Mouse (Mus musculus): ENCODE results near the gene Tmem40. TPM values are rescaled to one million over a fixed set of nuclear protein-coding genes. Genes with fewer than 3 reads are reported as not detected.

Gene Tmem40
- polyA plus RNA-seq, 1 experiment from 2014 or later = 1.8 TPM

- ATAC-seq (ENCODE audit: low FRiP score) = peak; percentile 72
- H3K4me1 ChIP-seq = peaks cover 3% of the 10 kb centered on the region; the same call in 1 of the 2 replicates
- no peak overlapping the region for H3K27ac ChIP-seq (replicated peaks)
- peak overlapping the region; percentile 34 for H3K4me2 ChIP-seq
- no peaks in the 10 kb centered on the region for H3K9me3 ChIP-seq (replicated peaks)
- H3K27me3 ChIP-seq (replicated peaks) = no peaks in the 10 kb centered on the region
- no peak overlapping the region for H3K4me3 ChIP-seq (replicated peaks)
- H3K36me3 ChIP-seq = no peaks in the 10 kb centered on the region
- 70% methylated on average over 22 of the region's 22 CpGs for WGBS
- H3K9ac ChIP-seq (replicated peaks) = no peak overlapping the region
Measured at GRCm38 (mm10) chr6:115732341-115732928, 29.8 kb downstream of the Tmem40 start.

GRCm38 (mm10) chr6:115730560-115731342 lies 31.5 kb downstream of the Tmem40 start:
- H3K4me1 ChIP-seq = peaks cover 3% of the 10 kb centered on the region; the same call in 1 of the 2 replicates
- no peak overlapping the region for H3K9ac ChIP-seq (replicated peaks)
- no peaks in the 10 kb centered on the region for H3K36me3 ChIP-seq
- WGBS = 83% methylated on average over 20 of the region's 20 CpGs
- ATAC-seq (ENCODE audit: low FRiP score) = no peak
- H3K4me2 ChIP-seq = no peak overlapping the region
- H3K27me3 ChIP-seq (replicated peaks) = no peaks in the 10 kb centered on the region
- H3K4me3 ChIP-seq (replicated peaks) = no peak overlapping the region
- no peak overlapping the region for H3K27ac ChIP-seq (replicated peaks)
- H3K9me3 ChIP-seq (replicated peaks) = 0 out of 2 replicates have a peak, but pooled peaks cover 3% of the 10 kb centered on the region

GRCm38 (mm10) chr6:115727570-115727969 lies 34.6 kb downstream of the Tmem40 start:
- H3K27ac ChIP-seq (replicated peaks) = no peak overlapping the region
- ATAC-seq (ENCODE audit: low FRiP score) = no peak
- 0 out of 2 replicates have a peak, but pooled peaks cover 3% of the 10 kb centered on the region for H3K9me3 ChIP-seq (replicated peaks)
- no peak overlapping the region for H3K4me3 ChIP-seq (replicated peaks)
- 50% methylated on average over 2 of the region's 2 CpGs for WGBS
- H3K4me1 ChIP-seq = peaks cover under 1% of the 10 kb centered on the region; the same call in 1 of the 2 replicates
- no peaks in the 10 kb centered on the region for H3K27me3 ChIP-seq (replicated peaks)
- H3K9ac ChIP-seq (replicated peaks) = no peak overlapping the region
- no peak overlapping the region for H3K4me2 ChIP-seq
- no peaks in the 10 kb centered on the region for H3K36me3 ChIP-seq

GRCm38 (mm10) chr6:115727108-115727507 lies 35.1 kb downstream of the Tmem40 start:
- WGBS = 93% methylated on average over 1 of the region's 1 CpGs
- ATAC-seq (ENCODE audit: low FRiP score) = no peak
- Histone ChIP-seq H3K4me1 (no peaks in the 10 kb centered on the region), H3K27me3 (replicated peaks) (no peaks in the 10 kb centered on the region), H3K9me3 (replicated peaks) (0 out of 2 replicates have a peak, but pooled peaks cover 3% of the 10 kb centered on the region), H3K27ac (replicated peaks) (no peak overlapping the region), H3K4me3 (replicated peaks) (no peak overlapping the region), H3K36me3 (no peaks in the 10 kb centered on the region), H3K4me2 (no peak overlapping the region), H3K9ac (replicated peaks) (no peak overlapping the region)

- Histone ChIP-seq H3K4me2 (no peak overlapping the region), H3K9ac (replicated peaks) (no peak overlapping the region), H3K27ac (replicated peaks) (no peak overlapping the region), H3K36me3 (no peaks in the 10 kb centered on the region), H3K4me1 (peaks cover 10% of the 10 kb centered on the region), H3K27me3 (replicated peaks) (no peaks in the 10 kb centered on the region), H3K4me3 (replicated peaks) (no peak overlapping the region), H3K9me3 (replicated peaks) (0 out of 2 replicates have a peak, but pooled peaks cover 2% of the 10 kb centered on the region)
- 87% methylated on average over 5 of the region's 5 CpGs for WGBS
- ATAC-seq (ENCODE audit: low FRiP score) = no peak
Measured at GRCm38 (mm10) chr6:115722246-115722645, 40.0 kb downstream of the Tmem40 start.

GRCm38 (mm10) chr6:115717715-115718558 lies 44.3 kb downstream of the Tmem40 start:
- H3K4me1 ChIP-seq = peaks cover 20% of the 10 kb centered on the region
- 2% methylated on average over 15 of the region's 15 CpGs for WGBS
- peak overlapping the region; percentile 15; the same call in 1 of the 2 replicates for H3K9ac ChIP-seq (replicated peaks)
- no peaks in the 10 kb centered on the region for H3K36me3 ChIP-seq
- H3K4me2 ChIP-seq = peak overlapping the region; percentile 57
- no peak overlapping the region for H3K27ac ChIP-seq (replicated peaks)
- no peaks in the 10 kb centered on the region for H3K27me3 ChIP-seq (replicated peaks)
- no peaks in the 10 kb centered on the region for H3K9me3 ChIP-seq (replicated peaks)
- H3K4me3 ChIP-seq (replicated peaks) = peak overlapping the region; percentile 21
- peak; percentile 96 for ATAC-seq (ENCODE audit: low FRiP score)

GRCm38 (mm10) chr6:115717101-115717652 lies 45.0 kb downstream of the Tmem40 start:
- H3K9me3 ChIP-seq (replicated peaks) = no peaks in the 10 kb centered on the region
- peaks cover 20% of the 10 kb centered on the region for H3K4me1 ChIP-seq
- 11% methylated on average over 8 of the region's 8 CpGs for WGBS
- ATAC-seq (ENCODE audit: low FRiP score) = peak; percentile 69; the same call in 1 of the 2 replicates
- H3K36me3 ChIP-seq = no peaks in the 10 kb centered on the region
- H3K4me2 ChIP-seq = peak overlapping the region; percentile 57
- no peak overlapping the region for H3K9ac ChIP-seq (replicated peaks)
- peak overlapping the region; percentile 33; the same call in 1 of the 2 replicates for H3K27ac ChIP-seq (replicated peaks)
- no peaks in the 10 kb centered on the region for H3K27me3 ChIP-seq (replicated peaks)
- peak overlapping the region; percentile 21; the same call in 1 of the 2 replicates for H3K4me3 ChIP-seq (replicated peaks)

- Histone ChIP-seq H3K4me3 (replicated peaks) (no peak overlapping the region), H3K4me2 (no peak overlapping the region), H3K27me3 (replicated peaks) (no peaks in the 10 kb centered on the region), H3K4me1 (no peaks in the 10 kb centered on the region), H3K9me3 (replicated peaks) (no peaks in the 10 kb centered on the region), H3K27ac (replicated peaks) (no peak overlapping the region), H3K36me3 (no peaks in the 10 kb centered on the region), H3K9ac (replicated peaks) (no peak overlapping the region)
- ATAC-seq (ENCODE audit: low FRiP score) = no peak
- 88% methylated on average over 3 of the region's 3 CpGs for WGBS
Measured at GRCm38 (mm10) chr6:115711261-115711660, 50.9 kb downstream of the Tmem40 start.

GRCm38 (mm10) chr6:115702901-115703300 lies 59.3 kb downstream of the Tmem40 start:
- Histone ChIP-seq H3K36me3 (no peaks in the 10 kb centered on the region), H3K4me3 (replicated peaks) (no peak overlapping the region), H3K27me3 (replicated peaks) (no peaks in the 10 kb centered on the region), H3K4me1 (no peaks in the 10 kb centered on the region), H3K27ac (replicated peaks) (no peak overlapping the region), H3K9me3 (replicated peaks) (no peaks in the 10 kb centered on the region), H3K9ac (replicated peaks) (no peak overlapping the region), H3K4me2 (no peak overlapping the region)
- no peak for ATAC-seq (ENCODE audit: low FRiP score)
- WGBS = 78% methylated on average over 5 of the region's 5 CpGs

- no peaks in the 10 kb centered on the region for H3K4me1 ChIP-seq
- H3K9ac ChIP-seq (replicated peaks) = no peak overlapping the region
- 51% methylated on average over 11 of the region's 11 CpGs for WGBS
- no peak for ATAC-seq (ENCODE audit: low FRiP score)
- H3K4me3 ChIP-seq (replicated peaks) = no peak overlapping the region
- no peak overlapping the region for H3K4me2 ChIP-seq
- H3K27ac ChIP-seq (replicated peaks) = no peak overlapping the region
- no peaks in the 10 kb centered on the region for H3K27me3 ChIP-seq (replicated peaks)
- H3K36me3 ChIP-seq = no peaks in the 10 kb centered on the region
- no peaks in the 10 kb centered on the region for H3K9me3 ChIP-seq (replicated peaks)
Measured at GRCm38 (mm10) chr6:115701302-115701701, 60.9 kb downstream of the Tmem40 start.

- H3K9ac ChIP-seq (replicated peaks) = no peak overlapping the region
- H3K27me3 ChIP-seq (replicated peaks) = no peaks in the 10 kb centered on the region
- H3K4me2 ChIP-seq = no peak overlapping the region
- H3K4me1 ChIP-seq = no peaks in the 10 kb centered on the region
- H3K9me3 ChIP-seq (replicated peaks) = no peaks in the 10 kb centered on the region
- 100% methylated on average over 1 of the region's 1 CpGs for WGBS
- no peaks in the 10 kb centered on the region for H3K36me3 ChIP-seq
- ATAC-seq (ENCODE audit: low FRiP score) = no peak
- H3K4me3 ChIP-seq (replicated peaks) = no peak overlapping the region
- no peak overlapping the region for H3K27ac ChIP-seq (replicated peaks)
Measured at GRCm38 (mm10) chr6:115700778-115701177, 61.4 kb downstream of the Tmem40 start.
